Mouse (Mus musculus): Measurements from ENCODE around the gene Olfr508. TPM values are rescaled to one million over a fixed set of nuclear protein-coding genes. Genes with fewer than 3 reads are reported as not detected.
"Not testable (repeated sequence)": the region's sequence is repeated elsewhere in the genome, so short reads cannot be mapped to it uniquely, and the experiment has no call there.

The Olfr508 gene
- polyA plus RNA-seq (2015; fragmentation: Nextera tagmentation; extraction: Ambion mirVana), result not detected in 2 replicates

GRCm38 (mm10) chr7:108629694-108630093, at the start of gene Olfr508:
Olfr508 (plus strand) TSS chr7:108629994.
- 76% methylated on average over 3 of the region's 3 CpGs for WGBS
- no peak for ATAC-seq (ENCODE audit: low FRiP score, low TSS enrichment)

GRCm38 (mm10) chr7:108589797-108590196, 40.0 kb upstream of the Olfr508 start:
- H3K27me3 ChIP-seq (ENCODE audit: control insufficient read depth, insufficient read depth, low read length), result no peaks in the 10 kb centered on the region
- TF ChIP-seq CTCF (IDR thresholded peaks at IDR 0.05; ENCODE audit: low read depth) (no peak), EP300 (optimal IDR thresholded peaks at IDR 0.05) (no peak)
- DNase-seq (ENCODE audit: low spot score), result no peak
- no peaks in the 10 kb centered on the region for H3K36me3 ChIP-seq (ENCODE audit: control insufficient read depth, insufficient read depth, low read length)
- H3K4me1 ChIP-seq (replicated peaks; ENCODE audit: control insufficient read depth, insufficient read depth), result no peaks in the 10 kb centered on the region
- no peak overlapping the region for H3K27ac ChIP-seq (replicated peaks)
- 95% methylated on average over 1 of the region's 1 CpGs for WGBS
- H3K4me3 ChIP-seq (ENCODE audit: low read depth, low read length), result no peak overlapping the region
- no peak overlapping the region for H3K9ac ChIP-seq (ENCODE audit: low read length)
- H3K4me2 ChIP-seq (replicated peaks; ENCODE audit: low read depth), result no peak overlapping the region
- ATAC-seq (ENCODE audit: low FRiP score, low TSS enrichment), result no peak
- no peaks in the 10 kb centered on the region for H3K9me3 ChIP-seq (ENCODE audit: control insufficient read depth, low read length)

More at GRCm38 (mm10) chr7:108629694-108630093, at the start of gene Olfr508:
- Histone ChIP-seq H3K9me3 (ENCODE audit: control insufficient read depth, low read length) (no peaks in the 10 kb centered on the region), H3K27ac (replicated peaks) (no peak within 1 kb of the TSS), H3K4me3 (ENCODE audit: low read depth, low read length) (no peak within 1 kb of the TSS), H3K27me3 (ENCODE audit: control insufficient read depth, insufficient read depth, low read length) (no peaks in the 10 kb centered on the region), H3K4me1 (replicated peaks; ENCODE audit: control insufficient read depth, insufficient read depth) (no peaks in the 10 kb centered on the region), H3K4me2 (replicated peaks; ENCODE audit: low read depth) (no peak within 1 kb of the TSS), H3K9ac (ENCODE audit: low read length) (no peak within 1 kb of the TSS), H3K36me3 (ENCODE audit: control insufficient read depth, insufficient read depth, low read length) (no peaks in the 10 kb centered on the region)
- TF ChIP-seq CTCF (IDR thresholded peaks at IDR 0.05; ENCODE audit: low read depth) (no peak), EP300 (optimal IDR thresholded peaks at IDR 0.05) (no peak)
- no peak for DNase-seq (ENCODE audit: low spot score)

- not testable (repeated sequence) for H3K4me3 ChIP-seq (ENCODE audit: low read depth, low read length); H3K4me1 ChIP-seq (replicated peaks; ENCODE audit: control insufficient read depth, insufficient read depth); H3K36me3 ChIP-seq (ENCODE audit: control insufficient read depth, insufficient read depth, low read length); H3K9ac ChIP-seq (ENCODE audit: low read length); H3K4me2 ChIP-seq (replicated peaks; ENCODE audit: low read depth); H3K27ac ChIP-seq (replicated peaks); H3K9me3 ChIP-seq (ENCODE audit: control insufficient read depth, low read length); H3K27me3 ChIP-seq (ENCODE audit: control insufficient read depth, insufficient read depth, low read length); DNase-seq (ENCODE audit: low spot score); ATAC-seq (ENCODE audit: low FRiP score, low TSS enrichment)
- 79% methylated on average over 3 of the region's 3 CpGs for WGBS
Measured at GRCm38 (mm10) chr7:108601916-108602315, 27.9 kb upstream of the Olfr508 start.

GRCm38 (mm10) chr7:108610487-108610886, 19.3 kb upstream of the Olfr508 start, which contains the start of gene Olfr506:
Olfr506 (plus strand) TSS chr7:108610787.
- no peak within 1 kb of the TSS for H3K4me3 ChIP-seq (ENCODE audit: low read depth, low read length)
- no peaks in the 10 kb centered on the region for H3K27me3 ChIP-seq (ENCODE audit: control insufficient read depth, insufficient read depth, low read length)
- H3K9me3 ChIP-seq (ENCODE audit: control insufficient read depth, low read length), result no peaks in the 10 kb centered on the region
- H3K4me2 ChIP-seq (replicated peaks; ENCODE audit: low read depth), result no peak within 1 kb of the TSS
- no peak within 1 kb of the TSS for H3K9ac ChIP-seq (ENCODE audit: low read length)
- TF ChIP-seq EP300 (optimal IDR thresholded peaks at IDR 0.05) (no peak), CTCF (IDR thresholded peaks at IDR 0.05; ENCODE audit: low read depth) (no peak)
- H3K27ac ChIP-seq (replicated peaks), result no peak within 1 kb of the TSS
- H3K36me3 ChIP-seq (ENCODE audit: control insufficient read depth, insufficient read depth, low read length), result no peaks in the 10 kb centered on the region
- no peaks in the 10 kb centered on the region for H3K4me1 ChIP-seq (replicated peaks; ENCODE audit: control insufficient read depth, insufficient read depth)
- ATAC-seq (ENCODE audit: low FRiP score, low TSS enrichment) (no peak), DNase-seq (ENCODE audit: low spot score) (no peak)

GRCm38 (mm10) chr7:108614110-108614509, 15.7 kb upstream of the Olfr508 start:
- no peak overlapping the region for H3K4me3 ChIP-seq (ENCODE audit: low read depth, low read length)
- no peaks in the 10 kb centered on the region for H3K36me3 ChIP-seq (ENCODE audit: control insufficient read depth, insufficient read depth, low read length)
- H3K9ac ChIP-seq (ENCODE audit: low read length), result no peak overlapping the region
- DNase-seq (ENCODE audit: low spot score) (no peak), ATAC-seq (ENCODE audit: low FRiP score, low TSS enrichment) (no peak)
- no peak overlapping the region for H3K27ac ChIP-seq (replicated peaks)
- H3K9me3 ChIP-seq (ENCODE audit: control insufficient read depth, low read length), result no peaks in the 10 kb centered on the region
- WGBS, result 66% methylated on average over 2 of the region's 2 CpGs
- H3K4me1 ChIP-seq (replicated peaks; ENCODE audit: control insufficient read depth, insufficient read depth), result no peaks in the 10 kb centered on the region
- TF ChIP-seq CTCF (IDR thresholded peaks at IDR 0.05; ENCODE audit: low read depth), result no peak
- TF ChIP-seq EP300 (optimal IDR thresholded peaks at IDR 0.05), result no peak
- no peak overlapping the region for H3K4me2 ChIP-seq (replicated peaks; ENCODE audit: low read depth)
- H3K27me3 ChIP-seq (ENCODE audit: control insufficient read depth, insufficient read depth, low read length), result no peaks in the 10 kb centered on the region

- 36% methylated on average over 3 of the region's 3 CpGs for WGBS
- H3K9me3 ChIP-seq (ENCODE audit: control insufficient read depth, low read length); H3K36me3 ChIP-seq (ENCODE audit: control insufficient read depth, insufficient read depth, low read length); H3K27me3 ChIP-seq (ENCODE audit: control insufficient read depth, insufficient read depth, low read length); H3K4me1 ChIP-seq (replicated peaks; ENCODE audit: control insufficient read depth, insufficient read depth); H3K4me2 ChIP-seq (replicated peaks; ENCODE audit: low read depth); H3K9ac ChIP-seq (ENCODE audit: low read length); H3K4me3 ChIP-seq (ENCODE audit: low read depth, low read length); H3K27ac ChIP-seq (replicated peaks): not testable (repeated sequence)
- DNase-seq (ENCODE audit: low spot score) (peak; percentile 52), ATAC-seq (ENCODE audit: low FRiP score, low TSS enrichment) (peak; percentile 87)
Measured at GRCm38 (mm10) chr7:108616781-108617180, 13.0 kb upstream of the Olfr508 start.

Measured in stomach, postnatal 0 days (tissue).